Mouse (Mus musculus): ENCODE results near the gene Osr1.

- TF ChIP-seq GATA1 (IDR thresholded peaks at IDR 0.05; ENCODE audit: low read length): no peak
- no peak for TF ChIP-seq TAL1 (IDR thresholded peaks at IDR 0.05; ENCODE audit: low read length)
Observed at GRCm38 (mm10) chr12:9578591-9578990, 8.7 kb downstream of the Osr1 start.
